Mouse (Mus musculus): Measurements from ENCODE around the gene Ntrk2. TPM values are rescaled to one million over a fixed set of nuclear protein-coding genes. Genes with fewer than 3 reads are reported as not detected.
A peak's percentile ranks its signal among the peaks of the same experiment; 100 is the strongest.

Gene Ntrk2
- polyA plus RNA-seq (2012; rRNA removed) = 200 and 214 TPM in 2 replicates

DNA sequence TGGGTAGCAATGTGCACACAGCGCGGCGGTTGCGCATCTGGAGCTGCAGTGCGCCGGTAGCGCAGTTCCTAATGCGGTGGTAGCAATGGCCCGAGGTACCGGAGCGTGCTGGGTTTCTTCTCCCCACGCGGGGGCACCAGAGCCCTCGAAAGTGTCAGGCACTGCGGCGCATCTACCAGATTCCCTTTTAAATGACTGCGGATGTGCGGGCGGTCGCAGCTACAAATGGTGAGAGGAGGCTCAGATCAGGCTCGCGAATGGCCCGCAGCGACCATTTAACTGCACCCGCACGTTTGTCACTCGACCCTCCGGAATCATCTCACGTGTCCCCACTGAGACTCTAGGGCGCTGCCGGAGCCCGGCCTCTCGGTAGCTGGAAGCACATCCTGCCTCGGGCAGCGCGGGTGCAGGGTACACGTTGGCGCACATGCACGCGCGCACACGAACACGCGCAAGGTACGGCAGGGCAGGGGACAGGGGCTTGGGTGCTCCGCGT lies at the start of gene Ntrk2:
Ntrk2 (plus strand) TSS at position 173 of the 496 bp plus-strand sequence.
- Histone ChIP-seq H3K4me1 (ENCODE audit: control insufficient read depth, insufficient read depth, low read length) (no peaks in the 10 kb centered on the region), H3K4me3 (ENCODE audit: insufficient read depth, low read length) (peak within 1 kb of the TSS; percentile 89), H3K27ac (ENCODE audit: insufficient read depth, low read length) (peak within 1 kb of the TSS; percentile 98)
- peak; percentile 42; the same call in 1 of the 2 replicates for TF ChIP-seq POLR2A (IDR thresholded peaks at IDR 0.05; ENCODE audit: extremely low read depth, insufficient read depth, low read length)
- TF ChIP-seq CTCF (IDR thresholded peaks at IDR 0.05; ENCODE audit: extremely low read depth, insufficient read depth, low read length) = peak; percentile 69

DNA sequence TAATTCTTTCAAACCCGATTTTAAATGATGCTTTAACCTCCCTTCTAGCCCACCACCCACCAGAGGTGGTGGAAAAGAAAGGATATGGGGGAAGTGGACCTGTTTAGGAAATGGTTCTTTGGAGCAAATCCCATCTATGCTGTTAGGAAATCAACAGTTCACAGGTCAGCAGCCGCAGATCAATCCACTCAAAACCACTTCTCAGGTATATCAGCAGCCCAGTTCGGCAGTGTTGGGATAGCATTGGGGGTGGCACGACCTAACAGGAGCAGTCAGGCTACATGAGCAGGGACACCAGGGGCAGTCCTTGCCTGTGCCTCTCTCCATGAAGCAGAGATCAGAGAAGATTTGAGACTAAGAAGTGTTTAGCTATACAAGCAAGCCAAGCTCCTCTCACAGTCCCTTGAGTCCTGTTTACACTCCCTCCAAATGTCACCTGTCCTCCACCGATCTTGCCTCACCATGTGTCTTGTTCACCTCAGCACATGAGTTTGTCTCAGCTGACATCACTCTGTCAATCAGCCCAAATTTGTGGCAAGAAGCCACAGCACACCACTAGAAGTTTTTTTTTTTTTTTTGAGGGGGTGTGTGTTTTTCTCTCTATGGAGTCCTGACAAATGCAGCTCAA lies 45.3 kb upstream of the Ntrk2 start:
- Histone ChIP-seq H3K4me1 (ENCODE audit: control insufficient read depth, insufficient read depth, low read length) (no peaks in the 10 kb centered on the region), H3K4me3 (ENCODE audit: insufficient read depth, low read length) (no peak overlapping the region), H3K27ac (ENCODE audit: insufficient read depth, low read length) (no peak overlapping the region)
- TF ChIP-seq POLR2A (IDR thresholded peaks at IDR 0.05; ENCODE audit: extremely low read depth, insufficient read depth, low read length) (no peak), CTCF (IDR thresholded peaks at IDR 0.05; ENCODE audit: extremely low read depth, insufficient read depth, low read length) (no peak)

DNA sequence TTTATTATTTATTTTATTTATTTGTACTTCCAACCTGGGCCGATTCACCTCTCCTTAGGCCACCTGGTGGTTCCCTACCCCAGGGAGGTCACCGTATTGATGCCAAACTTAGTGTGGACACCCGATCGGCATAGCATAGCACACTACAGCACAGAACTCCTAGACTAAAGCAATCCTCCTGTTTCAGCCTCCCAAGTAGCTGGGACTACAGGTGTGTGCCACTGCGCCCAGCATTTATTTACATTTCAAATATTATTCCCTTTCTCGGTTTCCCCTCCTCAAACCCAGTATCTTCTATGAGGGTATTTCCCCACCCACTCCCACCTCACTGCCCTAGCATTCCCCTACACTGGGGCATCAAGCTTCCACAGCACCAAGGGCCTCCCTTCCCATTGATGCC lies 38.1 kb upstream of the Ntrk2 start:
- no peak overlapping the region for H3K4me3 ChIP-seq (ENCODE audit: insufficient read depth, low read length)
- H3K27ac ChIP-seq (ENCODE audit: insufficient read depth, low read length) = no peak overlapping the region
- TF ChIP-seq CTCF (IDR thresholded peaks at IDR 0.05; ENCODE audit: extremely low read depth, insufficient read depth, low read length) (no peak), POLR2A (IDR thresholded peaks at IDR 0.05; ENCODE audit: extremely low read depth, insufficient read depth, low read length) (no peak)
- H3K4me1 ChIP-seq (ENCODE audit: control insufficient read depth, insufficient read depth, low read length) = no peaks in the 10 kb centered on the region

DNA sequence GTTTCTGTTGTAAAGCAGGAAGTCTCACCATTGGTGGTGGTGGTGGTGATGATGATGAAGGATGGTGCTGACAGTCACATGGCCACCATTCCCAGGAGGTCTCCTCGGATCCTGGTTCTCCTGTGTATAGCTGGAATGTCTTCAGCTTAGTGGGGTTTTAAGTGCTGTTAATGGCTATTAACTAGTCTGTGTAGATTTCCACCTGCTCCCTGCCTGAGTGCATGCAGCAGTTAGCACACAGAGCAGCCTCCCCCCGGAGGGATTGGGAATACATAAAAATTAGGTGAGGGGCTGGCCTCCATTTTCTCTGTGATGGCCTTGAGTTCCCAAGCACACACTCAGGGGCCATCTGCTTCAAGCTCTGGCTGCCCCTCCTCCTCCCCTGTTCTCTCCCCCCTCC lies 36.9 kb upstream of the Ntrk2 start:
- TF ChIP-seq CTCF (IDR thresholded peaks at IDR 0.05; ENCODE audit: extremely low read depth, insufficient read depth, low read length) (no peak), POLR2A (IDR thresholded peaks at IDR 0.05; ENCODE audit: extremely low read depth, insufficient read depth, low read length) (no peak)
- Histone ChIP-seq H3K4me3 (ENCODE audit: insufficient read depth, low read length) (no peak overlapping the region), H3K4me1 (ENCODE audit: control insufficient read depth, insufficient read depth, low read length) (no peaks in the 10 kb centered on the region), H3K27ac (ENCODE audit: insufficient read depth, low read length) (no peak overlapping the region)

GRCm38 (mm10) chr13:58779261-58779660 lies 27.1 kb upstream of the Ntrk2 start:
- Histone ChIP-seq H3K4me3 (ENCODE audit: insufficient read depth, low read length) (no peak overlapping the region), H3K4me1 (ENCODE audit: control insufficient read depth, insufficient read depth, low read length) (no peaks in the 10 kb centered on the region), H3K27ac (ENCODE audit: insufficient read depth, low read length) (no peak overlapping the region)
- TF ChIP-seq CTCF (IDR thresholded peaks at IDR 0.05; ENCODE audit: extremely low read depth, insufficient read depth, low read length) (no peak), POLR2A (IDR thresholded peaks at IDR 0.05; ENCODE audit: extremely low read depth, insufficient read depth, low read length) (no peak)

- H3K27ac ChIP-seq (ENCODE audit: insufficient read depth, low read length) = no peak overlapping the region
- no peaks in the 10 kb centered on the region for H3K4me1 ChIP-seq (ENCODE audit: control insufficient read depth, insufficient read depth, low read length)
- H3K4me3 ChIP-seq (ENCODE audit: insufficient read depth, low read length) = no peak overlapping the region
- no peak for TF ChIP-seq POLR2A (IDR thresholded peaks at IDR 0.05; ENCODE audit: extremely low read depth, insufficient read depth, low read length)
- TF ChIP-seq CTCF (IDR thresholded peaks at IDR 0.05; ENCODE audit: extremely low read depth, insufficient read depth, low read length) = no peak
These were observed 19.9 kb upstream of the Ntrk2 start for GRCm38 (mm10) chr13:58786476-58786875.

DNA sequence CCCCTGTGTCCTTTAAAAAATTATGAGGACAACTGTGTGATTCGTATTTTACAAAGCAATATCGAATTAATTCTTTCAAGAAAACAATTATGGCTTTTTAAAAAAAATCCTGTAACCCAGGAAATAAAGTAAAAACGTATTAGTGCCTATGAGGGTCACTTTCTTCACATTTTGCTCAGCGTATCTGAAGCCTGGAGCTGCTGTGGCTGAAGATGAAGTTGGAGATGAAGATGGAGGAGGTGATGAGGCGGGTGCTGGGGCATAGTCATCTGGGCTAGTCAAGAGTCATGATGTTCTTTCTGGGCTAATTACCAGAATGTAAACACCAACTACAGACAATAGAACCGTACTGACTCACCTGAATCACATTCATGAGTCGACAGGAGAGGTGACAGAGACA lies 15.6 kb upstream of the Ntrk2 start:
- H3K4me3 ChIP-seq (ENCODE audit: insufficient read depth, low read length) = no peak overlapping the region
- H3K27ac ChIP-seq (ENCODE audit: insufficient read depth, low read length) = no peak overlapping the region
- H3K4me1 ChIP-seq (ENCODE audit: control insufficient read depth, insufficient read depth, low read length) = no peaks in the 10 kb centered on the region
- TF ChIP-seq CTCF (IDR thresholded peaks at IDR 0.05; ENCODE audit: extremely low read depth, insufficient read depth, low read length) (no peak), POLR2A (IDR thresholded peaks at IDR 0.05; ENCODE audit: extremely low read depth, insufficient read depth, low read length) (no peak)

DNA sequence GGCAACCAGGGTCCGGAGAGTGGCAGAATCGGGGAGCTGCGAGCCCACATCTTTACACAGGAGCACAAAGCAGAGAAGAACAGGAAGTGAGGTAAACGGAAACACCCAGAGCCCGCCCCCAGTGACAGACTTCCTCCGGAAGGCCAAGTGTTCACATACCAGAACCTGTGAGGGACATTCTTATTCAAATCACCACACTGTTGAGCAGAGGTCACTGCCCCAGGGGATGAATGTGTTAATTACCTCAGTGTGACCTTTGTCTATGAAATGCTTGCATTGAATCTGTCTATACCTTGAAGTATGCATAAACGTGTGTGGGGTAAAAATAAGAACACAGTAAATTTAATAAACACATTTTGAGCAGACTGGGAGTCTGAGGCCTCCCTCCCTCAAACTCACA lies 9.0 kb upstream of the Ntrk2 start:
- H3K4me1 ChIP-seq (ENCODE audit: control insufficient read depth, insufficient read depth, low read length) = no peaks in the 10 kb centered on the region
- no peak overlapping the region for H3K4me3 ChIP-seq (ENCODE audit: insufficient read depth, low read length)
- TF ChIP-seq CTCF (IDR thresholded peaks at IDR 0.05; ENCODE audit: extremely low read depth, insufficient read depth, low read length) (no peak), POLR2A (IDR thresholded peaks at IDR 0.05; ENCODE audit: extremely low read depth, insufficient read depth, low read length) (no peak)
- no peak overlapping the region for H3K27ac ChIP-seq (ENCODE audit: insufficient read depth, low read length)

DNA sequence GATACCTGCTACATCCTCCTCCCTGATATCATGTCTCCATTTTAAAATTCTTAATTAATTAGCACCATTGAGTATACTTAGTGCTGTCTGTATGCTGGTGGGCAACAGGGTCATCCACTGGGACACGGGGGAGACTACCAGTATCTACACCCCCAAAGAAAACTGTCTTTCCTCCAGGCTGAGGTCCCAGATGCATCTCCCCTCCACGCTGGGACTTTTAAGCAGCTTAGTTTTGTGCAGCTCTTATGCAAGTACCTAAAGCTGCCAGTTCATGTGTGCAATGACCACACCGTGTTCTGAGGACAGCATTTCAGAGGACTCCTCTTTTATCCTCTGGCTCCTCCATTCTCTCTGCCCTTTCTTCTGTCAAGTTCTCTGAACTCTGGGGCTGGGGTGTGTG lies 5.1 kb upstream of the Ntrk2 start:
- no peak overlapping the region for H3K4me3 ChIP-seq (ENCODE audit: insufficient read depth, low read length)
- TF ChIP-seq POLR2A (IDR thresholded peaks at IDR 0.05; ENCODE audit: extremely low read depth, insufficient read depth, low read length) (no peak), CTCF (IDR thresholded peaks at IDR 0.05; ENCODE audit: extremely low read depth, insufficient read depth, low read length) (no peak)
- H3K4me1 ChIP-seq (ENCODE audit: control insufficient read depth, insufficient read depth, low read length) = no peaks in the 10 kb centered on the region
- H3K27ac ChIP-seq (ENCODE audit: insufficient read depth, low read length) = no peak overlapping the region

- Histone ChIP-seq H3K4me1 (ENCODE audit: control insufficient read depth, insufficient read depth, low read length) (no peaks in the 10 kb centered on the region), H3K4me3 (ENCODE audit: insufficient read depth, low read length) (no peak overlapping the region), H3K27ac (ENCODE audit: insufficient read depth, low read length) (no peak overlapping the region)
- TF ChIP-seq CTCF (IDR thresholded peaks at IDR 0.05; ENCODE audit: extremely low read depth, insufficient read depth, low read length) (0 out of 2 replicates have a peak, but pooled peaks have one; percentile 26), POLR2A (IDR thresholded peaks at IDR 0.05; ENCODE audit: extremely low read depth, insufficient read depth, low read length) (no peak)
These were observed 2.5 kb upstream of the Ntrk2 start for GRCm38 (mm10) chr13:58803882-58804281.
